Mouse (Mus musculus) erythroblast, embryonic 14.5 days (primary cell): ENCODE data around the gene Prss16. TPM values are rescaled to one million over a fixed set of nuclear protein-coding genes. Genes with fewer than 3 reads are reported as not detected.
"Not testable (repeated sequence)": the region's sequence is repeated elsewhere in the genome, so short reads cannot be mapped to it uniquely, and the experiment has no call there.

Experiments
- H3K27me3 ChIP-seq: 2 replicates; pipeline ENCODE4 v1.6.1; 2012; ENCODE audit warnings: inconsistent platforms; ENCODE audit not compliant: control insufficient read depth
- H3K36me3 ChIP-seq: 2 replicates; pipeline ENCODE4 v1.6.1; 2012; ENCODE audit warnings: mild to moderate bottlenecking, inconsistent platforms; ENCODE audit not compliant: control insufficient read depth
- H3K4me1 ChIP-seq: 2 replicates; pipeline ENCODE4 v1.6.1; 2012; ENCODE audit warnings: inconsistent platforms; ENCODE audit not compliant: control insufficient read depth
- H3K4me3 ChIP-seq: replicated peaks from 2 replicates; pipeline ENCODE3; 2012; ENCODE audit warnings: moderate library complexity, mild to moderate bottlenecking, inconsistent platforms
- H3K9me3 ChIP-seq: 2 replicates; pipeline ENCODE4 v1.6.1; 2012; ENCODE audit warnings: low read length, inconsistent platforms, mixed read lengths; ENCODE audit not compliant: control insufficient read depth
- GATA1 ChIP-seq: IDR thresholded peaks from 2 replicates; pipeline ENCODE4 v1.6.1; 2012; ENCODE audit warnings: low read length, inconsistent platforms, mixed read lengths
- TAL1 ChIP-seq: IDR thresholded peaks from 3 replicates; pipeline ENCODE4 v1.6.1; 2012; ENCODE audit warnings: low read length, inconsistent platforms, mixed read lengths
- polyA plus RNA-seq: library from polyadenylated mRNA; stranded (reverse); fragments of >175 nt; gene quantifications from 2 replicates; pipeline ENCODE4 v1.2.3, GENCODE M21; 2012

The Prss16 gene
- polyA plus RNA-seq, 1 experiment: not detected

- Histone ChIP-seq H3K9me3 (no peaks in the 10 kb centered on the region), H3K4me1 (peaks cover 65% of the 10 kb centered on the region), H3K36me3 (peaks cover 8% of the 10 kb centered on the region), H3K4me3 (peak overlapping the region; percentile 78), H3K27me3 (no peaks in the 10 kb centered on the region)
- TF ChIP-seq GATA1: no peak
- TF ChIP-seq TAL1: no peak
Measured at GRCm38 (mm10) chr13:22036986-22037385, 27.4 kb upstream of the Prss16 start.

DNA sequence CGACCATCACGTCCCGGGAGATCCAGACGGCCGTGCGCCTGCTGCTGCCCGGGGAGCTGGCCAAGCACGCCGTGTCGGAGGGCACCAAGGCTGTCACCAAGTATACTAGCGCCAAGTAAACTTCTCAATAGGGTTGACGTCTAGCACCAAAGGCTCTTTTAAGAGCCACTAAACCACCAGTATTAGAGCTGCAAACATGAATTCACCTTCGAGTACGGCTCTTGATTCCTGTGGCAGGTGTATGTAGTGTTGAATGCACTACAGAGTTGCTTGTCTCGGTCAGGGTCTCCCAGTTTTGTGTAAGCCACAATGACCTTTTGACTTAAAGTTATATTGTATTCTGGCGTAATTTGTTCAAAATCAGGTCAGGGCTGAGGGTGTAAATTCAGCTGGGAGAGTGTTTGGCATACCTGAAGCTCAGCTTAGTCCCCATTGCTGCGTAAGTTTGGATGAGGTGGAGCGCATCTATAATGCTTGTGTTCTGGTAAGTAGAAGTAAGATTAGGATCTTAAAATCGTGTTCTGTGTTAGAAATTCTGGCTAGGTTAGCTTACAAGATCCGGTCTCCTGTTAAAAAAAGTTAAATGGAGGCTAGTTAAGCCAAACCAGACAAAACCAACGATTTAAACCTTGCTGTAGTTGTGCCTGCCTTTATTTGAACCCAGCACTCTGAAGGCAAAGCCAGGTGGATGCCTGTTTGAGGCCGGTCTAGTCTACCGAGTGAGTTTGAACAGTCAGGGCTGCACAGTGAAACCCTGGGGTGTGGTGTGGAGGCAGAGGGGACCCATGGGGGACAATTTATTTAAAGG, 26.8 kb upstream of the Prss16 start:
- Histone ChIP-seq H3K4me1 (peaks cover 63% of the 10 kb centered on the region), H3K27me3 (no peaks in the 10 kb centered on the region), H3K9me3 (no peaks in the 10 kb centered on the region), H3K4me3 (peak overlapping the region; percentile 78), H3K36me3 (peaks cover 12% of the 10 kb centered on the region)
- TF ChIP-seq GATA1 (no peak), TAL1 (no peak)

DNA sequence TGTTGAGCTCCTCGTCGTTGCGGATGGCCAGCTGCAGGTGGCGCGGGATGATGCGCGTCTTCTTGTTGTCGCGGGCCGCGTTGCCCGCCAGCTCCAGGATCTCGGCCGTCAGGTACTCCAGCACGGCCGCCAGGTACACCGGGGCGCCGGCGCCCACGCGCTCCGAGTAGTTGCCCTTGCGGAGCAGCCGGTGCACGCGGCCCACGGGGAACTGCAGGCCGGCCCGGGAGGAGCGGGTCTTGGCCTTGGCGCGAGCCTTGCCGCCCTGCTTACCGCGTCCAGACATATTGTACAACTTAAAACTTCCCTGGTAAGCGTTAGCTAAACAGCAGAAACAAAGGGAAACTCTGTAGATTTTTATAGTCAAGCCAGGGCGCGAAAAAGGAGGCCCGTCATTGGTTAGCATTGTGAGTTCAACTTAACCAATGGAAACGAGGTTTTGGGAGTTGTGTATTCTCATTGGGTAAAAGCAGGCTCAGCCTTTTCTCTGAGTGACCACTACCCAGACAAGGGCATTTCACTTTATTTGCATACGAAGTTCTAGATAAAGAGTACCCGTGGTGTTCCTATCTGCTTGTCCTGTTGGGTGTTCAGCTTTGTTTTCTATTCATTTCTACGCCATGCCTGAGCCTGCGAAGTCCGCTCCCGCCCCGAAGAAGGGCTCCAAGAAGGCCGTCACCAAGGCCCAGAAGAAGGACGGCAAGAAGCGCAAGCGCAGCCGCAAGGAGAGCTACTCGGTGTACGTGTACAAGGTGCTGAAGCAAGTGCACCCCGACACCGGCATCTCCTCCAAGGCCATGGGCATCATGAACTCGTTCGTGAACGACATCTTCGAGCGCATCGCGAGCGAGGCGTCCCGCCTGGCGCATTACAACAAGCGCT, 26.0 kb upstream of the Prss16 start, which contains the start of the genes Hist1h2ah and Hist1h2bk:
Gene Hist1h2ah (minus strand): TSS at position 302 of the 882 bp plus-strand sequence.
Gene Hist1h2bk (plus strand): TSS at position 604 of the 882 bp plus-strand sequence.
- peaks cover 65% of the 10 kb centered on the region for H3K4me1 ChIP-seq
- H3K9me3 ChIP-seq, H3K27me3 ChIP-seq: not testable (repeated sequence)
- H3K4me3 ChIP-seq: peak within 1 kb of the TSS; percentile 78
- H3K36me3 ChIP-seq: peaks cover 14% of the 10 kb centered on the region

- no peaks in the 10 kb centered on the region for H3K27me3 ChIP-seq
- peak overlapping the region; percentile 74 for H3K4me3 ChIP-seq
- H3K4me1 ChIP-seq: peaks cover 63% of the 10 kb centered on the region
- peaks cover 14% of the 10 kb centered on the region for H3K36me3 ChIP-seq
- no peak for TF ChIP-seq TAL1
- no peak for TF ChIP-seq GATA1
- H3K9me3 ChIP-seq: no peaks in the 10 kb centered on the region
Measured at GRCm38 (mm10) chr13:22034443-22035266, 25.1 kb upstream of the Prss16 start.

GRCm38 (mm10) chr13:22033741-22034442, 24.4 kb upstream of the Prss16 start:
- Histone ChIP-seq H3K4me3 (peak overlapping the region; percentile 74), H3K27me3 (no peaks in the 10 kb centered on the region), H3K9me3 (no peaks in the 10 kb centered on the region), H3K36me3 (peaks cover 14% of the 10 kb centered on the region), H3K4me1 (peaks cover 63% of the 10 kb centered on the region)
- no peak for TF ChIP-seq TAL1

DNA sequence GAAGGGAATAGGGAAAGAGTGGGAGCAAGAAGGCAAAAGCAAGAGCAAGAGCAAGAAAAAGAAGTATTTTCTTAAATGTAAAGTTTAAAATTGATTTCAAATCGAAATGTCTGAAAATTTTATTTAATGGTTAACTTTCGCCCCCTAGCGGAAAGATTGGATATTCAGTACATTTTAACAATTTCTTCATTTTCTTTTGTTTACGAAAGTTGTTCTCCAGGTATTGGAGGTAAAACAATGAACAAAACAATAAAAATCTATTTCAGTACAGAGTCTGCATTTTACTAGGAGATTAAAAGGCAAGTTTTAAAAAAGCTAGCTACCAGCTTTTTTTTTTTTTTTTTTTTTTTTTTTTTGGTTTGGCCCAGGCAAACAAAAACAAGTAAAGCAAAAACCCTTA, 21.0 kb upstream of the Prss16 start:
- Histone ChIP-seq H3K4me1 (peaks cover 54% of the 10 kb centered on the region), H3K9me3 (no peaks in the 10 kb centered on the region), H3K4me3 (no peak overlapping the region), H3K27me3 (no peaks in the 10 kb centered on the region), H3K36me3 (peaks cover 14% of the 10 kb centered on the region)
- TF ChIP-seq TAL1 (no peak), GATA1 (no peak)

DNA sequence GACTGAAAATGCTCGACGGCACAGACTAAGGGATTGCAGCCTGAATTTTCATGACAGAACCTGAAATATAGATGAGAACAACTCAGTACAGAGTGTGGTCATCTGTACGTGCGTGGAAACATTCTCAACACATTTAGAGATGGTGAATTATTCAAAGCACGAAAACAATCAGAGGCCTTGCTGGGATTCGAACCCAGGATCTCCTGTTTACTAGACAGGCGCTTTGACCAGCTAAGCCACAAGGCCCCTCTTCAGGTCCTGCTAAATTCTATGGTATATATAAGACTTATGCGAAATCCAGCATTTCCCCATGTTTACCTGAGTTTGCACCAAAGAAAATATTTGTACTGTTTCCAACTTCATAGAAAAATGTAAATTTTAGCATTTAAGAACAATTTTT, 20.4 kb upstream of the Prss16 start:
- Histone ChIP-seq H3K4me3 (peak overlapping the region; percentile 67), H3K36me3 (peaks cover 14% of the 10 kb centered on the region), H3K27me3 (no peaks in the 10 kb centered on the region), H3K4me1 (peaks cover 57% of the 10 kb centered on the region), H3K9me3 (no peaks in the 10 kb centered on the region)
- TF ChIP-seq GATA1 (no peak), TAL1 (no peak)
